Mouse (Mus musculus) adrenal gland, adult 8-10 months (tissue): Measurements from ENCODE around the gene Fntb. TPM values are rescaled to one million over a fixed set of nuclear protein-coding genes. Genes with fewer than 3 reads are reported as not detected.
"Not testable (repeated sequence)": the region's sequence is repeated elsewhere in the genome, so short reads cannot be mapped to it uniquely, and the experiment has no call there.

ENCODE experiments used
- DNase-seq: peaks from one replicate; pipeline ENCODE4 v3.0.0; 2022
- total RNA-seq, 4 experiments: library from RNA; stranded (reverse); gene quantifications; 2 replicates each; pipeline ENCODE4 v1.2.4; 2022

The Fntb gene
- total RNA-seq: 10 to 100 TPM; 14.4 to 18.8 (median 16.8) TPM

GRCm38 (mm10) chr12:76765354-76765851, at the start of gene Fntb, which contains the start of gene Churc1:
TSS of gene Fntb (plus strand) at chr12:76765589.
TSS of gene Churc1 (plus strand) at chr12:76765538.
- DNase-seq: peak; percentile 89

GRCm38 (mm10) chr12:76718384-76718783, 47.0 kb upstream of the Fntb start:
- no peak for DNase-seq

DNA sequence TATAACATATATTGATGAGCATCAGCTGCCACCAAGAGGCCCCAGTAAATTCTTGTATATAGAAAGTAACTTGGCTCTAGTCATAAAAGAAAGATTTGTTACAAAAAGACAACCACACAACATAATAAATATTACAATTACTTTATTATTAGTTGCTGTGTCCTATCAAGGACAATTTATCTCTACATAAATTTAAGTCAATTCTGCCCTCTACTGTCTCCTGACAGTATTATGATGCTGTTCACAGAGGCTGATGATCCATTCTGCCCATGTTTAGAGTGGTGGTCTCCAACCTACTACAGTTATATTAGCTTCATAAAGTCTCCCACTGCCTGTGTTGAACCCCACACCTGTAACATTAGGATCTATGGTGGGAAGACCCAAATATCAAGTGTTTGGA, 44.8 kb upstream of the Fntb start:
- DNase-seq: no peak

GRCm38 (mm10) chr12:76722026-76722425, 43.4 kb upstream of the Fntb start:
- no peak for DNase-seq

- no peak for DNase-seq
These were observed 37.4 kb upstream of the Fntb start for GRCm38 (mm10) chr12:76727955-76728354.

DNA sequence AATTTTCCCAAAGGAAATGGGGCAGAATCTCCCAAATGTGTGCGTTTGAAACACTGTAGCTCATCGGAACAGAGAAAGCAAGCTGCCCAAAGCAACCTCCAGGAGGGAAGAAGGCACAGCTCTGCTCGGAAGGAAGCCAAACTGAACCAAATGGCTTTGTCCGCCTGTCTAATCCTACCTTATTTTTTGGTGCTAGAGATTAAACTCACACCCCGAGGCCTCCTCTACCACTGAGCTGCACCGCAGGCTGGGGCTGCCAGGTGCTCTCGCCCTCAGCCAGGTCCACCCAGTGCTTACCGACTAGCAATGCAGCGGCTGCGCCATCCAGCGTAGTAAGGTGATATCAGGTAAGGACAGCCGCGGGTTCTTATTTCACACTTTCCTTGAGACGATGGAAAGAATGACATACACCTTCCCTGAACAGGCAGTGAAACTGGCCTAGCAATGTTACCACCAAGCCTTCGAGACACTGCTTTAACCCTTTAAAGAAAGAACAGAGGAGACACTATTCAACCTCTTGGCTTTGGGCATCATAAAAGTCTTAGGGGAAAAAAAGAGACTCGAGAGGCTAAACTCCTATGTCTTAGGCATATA, 14.4 kb upstream of the Fntb start:
- DNase-seq: no peak

GRCm38 (mm10) chr12:76752652-76753318, 12.6 kb upstream of the Fntb start:
- DNase-seq: no peak

DNA sequence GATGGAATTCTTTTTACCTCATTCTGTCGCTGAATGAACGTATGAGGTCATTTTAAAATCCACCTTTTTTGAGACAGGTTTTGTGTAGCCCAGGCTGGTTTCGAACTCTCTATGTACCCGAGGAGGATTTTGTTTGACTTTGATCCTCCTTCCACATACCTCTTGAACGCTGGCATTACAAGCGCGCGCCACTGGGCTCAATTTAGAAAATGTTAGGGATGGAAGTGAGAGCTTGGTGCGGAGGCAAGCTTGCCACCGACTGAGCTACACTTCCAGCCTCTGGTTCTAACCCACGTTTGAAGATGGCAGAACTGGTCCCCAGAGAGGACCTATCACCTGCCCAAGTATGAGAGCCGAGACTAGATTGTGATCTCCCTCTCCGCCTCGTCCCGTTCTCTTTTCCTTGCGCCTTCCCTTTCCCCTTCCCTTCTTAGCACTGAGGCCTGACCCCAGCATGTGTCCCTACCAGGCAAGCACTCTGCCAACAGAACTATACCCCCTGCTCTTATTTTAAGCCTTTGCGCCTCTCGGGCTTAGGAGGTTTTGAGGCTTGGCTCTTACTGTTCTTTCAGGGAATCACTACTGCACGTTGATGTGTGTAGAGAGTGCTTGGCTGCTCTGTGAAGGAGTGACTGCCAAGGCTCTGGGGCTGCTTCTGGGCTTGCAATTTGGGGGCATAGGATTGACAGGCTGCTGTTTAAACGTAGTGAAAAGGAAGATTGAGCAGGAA, 677 bp downstream of the Fntb start:
- DNase-seq: no peak

- DNase-seq: no peak
These were observed 5.6 kb downstream of the Fntb start for GRCm38 (mm10) chr12:76770841-76771500.

DNA sequence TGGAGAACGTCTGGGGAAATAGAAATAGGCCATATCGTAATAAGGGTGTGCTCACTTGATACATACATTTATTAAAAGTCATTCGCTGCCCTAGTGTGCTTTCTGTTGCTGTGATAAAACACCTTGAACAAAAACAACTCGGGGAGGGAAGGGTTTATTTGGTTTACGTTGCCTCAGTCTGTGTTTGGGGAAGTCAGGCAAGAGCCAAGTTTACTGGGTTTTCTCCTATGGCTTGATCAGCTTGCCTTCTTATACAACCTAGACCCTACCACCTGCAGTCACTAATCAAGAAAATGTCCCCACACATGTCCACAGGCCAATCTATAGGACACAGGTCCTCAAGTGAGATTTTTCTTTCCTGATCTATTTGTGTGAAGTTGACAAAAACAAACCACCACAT, 6.2 kb downstream of the Fntb start:
- no peak for DNase-seq

DNA sequence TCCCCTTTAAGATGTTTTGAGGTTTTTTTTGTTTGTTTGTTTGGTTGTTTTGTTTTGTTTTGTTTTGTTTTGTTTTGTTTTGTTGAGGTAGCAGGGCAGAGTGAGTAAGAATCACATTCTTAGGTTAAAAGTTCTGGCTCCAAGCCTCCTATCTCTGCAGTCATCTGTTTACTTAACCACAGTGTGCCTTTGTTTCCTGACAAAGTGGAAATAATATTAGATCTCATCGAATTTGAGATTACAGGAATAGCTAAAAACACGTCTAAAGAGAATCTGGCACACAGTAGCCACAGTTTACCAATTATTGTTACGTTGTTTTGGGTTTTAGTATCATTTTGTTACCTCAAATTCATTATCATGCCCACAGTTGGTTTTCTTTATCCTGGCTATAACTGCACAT, 9.3 kb downstream of the Fntb start:
- no peak for DNase-seq

- peak; percentile 50 for DNase-seq
These were observed 9.7 kb downstream of the Fntb start for GRCm38 (mm10) chr12:76775132-76775531.

DNA sequence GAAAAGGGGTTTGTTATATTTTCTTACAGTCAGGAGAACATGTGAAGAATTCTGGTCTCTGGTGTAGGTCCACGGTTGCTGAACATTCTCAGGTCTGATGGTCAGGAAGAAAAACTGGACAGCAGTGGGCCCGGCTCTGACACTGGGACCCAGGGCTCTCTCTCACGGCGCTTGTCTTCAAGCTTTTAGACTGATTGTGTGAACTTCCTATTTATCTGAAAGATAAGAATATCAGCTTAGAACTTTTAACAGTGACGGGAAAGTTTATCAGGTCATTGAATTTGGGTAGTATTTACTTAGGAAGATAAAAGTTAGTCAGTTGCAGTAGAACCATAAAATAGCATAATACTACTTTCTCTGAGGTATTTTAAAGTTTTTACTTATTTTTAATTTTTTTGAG, 11.5 kb downstream of the Fntb start:
- no peak for DNase-seq

DNA sequence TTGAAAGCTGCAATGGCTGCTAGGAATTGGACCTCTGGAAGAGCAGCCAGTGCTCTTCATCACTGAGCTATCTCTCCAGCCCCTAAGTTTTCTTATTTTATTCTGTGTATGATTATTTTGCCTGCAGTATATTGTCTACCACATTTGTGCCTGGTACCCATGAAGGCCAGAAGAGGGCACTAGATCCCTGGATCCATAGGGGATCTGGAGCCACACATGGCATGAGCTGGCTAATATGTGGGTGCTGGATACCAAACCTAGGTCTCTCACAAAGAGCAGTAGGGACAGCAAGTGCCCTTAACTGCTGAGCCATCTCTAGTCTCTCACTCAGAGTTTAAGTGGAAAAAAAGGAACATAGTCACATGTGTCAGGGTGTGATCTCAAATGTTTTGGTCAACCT, 12.5 kb downstream of the Fntb start:
- no peak for DNase-seq

DNA sequence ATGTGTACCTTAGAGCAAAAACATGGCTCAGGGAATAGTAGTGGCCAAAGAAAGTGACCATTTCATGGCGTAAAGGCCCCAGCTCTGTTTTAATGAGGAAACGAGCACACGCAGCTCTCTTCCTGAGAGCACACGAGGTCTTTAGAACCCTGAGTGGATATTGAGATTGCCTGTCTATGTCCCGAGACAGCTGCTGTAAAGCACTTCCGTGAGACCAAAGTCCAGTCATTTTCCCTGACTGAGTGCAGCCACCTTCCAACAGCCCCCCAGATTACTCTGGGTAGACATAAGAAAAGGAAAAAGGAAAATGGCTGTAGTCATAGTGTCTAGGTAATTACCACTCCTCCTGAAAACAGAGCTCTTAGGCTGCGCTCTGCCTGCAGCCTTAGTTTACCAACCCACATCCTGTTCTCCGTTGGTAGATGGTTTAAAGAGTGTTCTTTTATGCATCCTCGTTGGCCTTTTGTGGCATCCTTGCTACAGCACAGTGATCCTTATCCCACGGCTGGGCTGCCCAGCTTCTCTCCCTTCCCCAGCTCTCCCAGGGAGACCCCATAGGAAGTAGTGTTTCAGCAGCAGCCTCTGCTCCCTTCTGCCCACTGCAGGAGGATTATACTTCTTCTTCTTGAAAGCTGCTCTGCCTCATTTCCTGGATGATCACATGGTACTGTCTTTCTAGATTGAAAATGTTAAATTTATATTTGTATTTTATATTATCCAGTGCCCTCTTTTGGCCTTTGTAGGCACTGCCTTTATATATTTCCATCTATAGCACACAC, 13.1 kb downstream of the Fntb start:
- no peak for DNase-seq

GRCm38 (mm10) chr12:76779951-76780350, 14.6 kb downstream of the Fntb start:
- DNase-seq: no peak

DNA sequence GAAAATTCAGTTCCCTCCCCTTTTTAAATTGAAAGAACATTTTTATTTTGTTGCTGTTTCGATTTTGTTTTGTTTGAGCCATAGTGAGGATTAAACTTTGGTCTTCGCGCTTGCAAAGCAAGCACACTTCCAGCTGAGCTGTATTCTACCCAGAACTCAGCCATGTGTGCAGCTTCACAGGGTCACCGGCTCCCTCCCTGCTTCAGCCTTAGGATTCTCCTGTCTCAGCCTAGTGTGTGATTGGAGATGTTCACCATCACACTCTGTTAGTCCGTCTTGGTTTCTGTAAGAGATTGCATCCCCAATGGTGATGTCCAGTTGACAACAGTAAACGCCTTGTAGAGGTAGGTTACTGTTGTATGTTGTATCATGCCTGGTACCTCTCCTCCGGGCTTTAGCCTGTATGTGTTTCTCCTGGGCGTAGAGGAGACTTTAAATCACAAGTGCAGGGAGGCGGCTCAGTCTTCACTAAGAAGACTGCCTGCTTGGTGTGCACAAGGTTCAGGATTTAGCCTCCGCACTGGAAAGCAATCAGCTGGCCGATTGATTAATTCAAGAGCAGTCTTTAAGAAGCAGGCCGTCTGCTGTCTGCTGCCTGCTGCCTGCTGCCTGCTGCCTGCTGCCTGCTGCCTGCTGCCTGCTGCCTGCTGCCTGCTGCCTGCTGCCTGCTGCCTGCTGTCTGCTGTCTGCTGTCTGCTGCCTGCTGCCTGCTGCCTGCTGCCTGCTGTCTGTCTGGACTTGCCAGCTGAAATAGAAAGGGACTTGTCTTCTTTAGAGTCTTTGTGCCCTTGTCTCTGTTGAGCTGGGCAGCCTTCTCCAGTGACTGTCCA, 15.5 kb downstream of the Fntb start:
- DNase-seq: no peak

DNA sequence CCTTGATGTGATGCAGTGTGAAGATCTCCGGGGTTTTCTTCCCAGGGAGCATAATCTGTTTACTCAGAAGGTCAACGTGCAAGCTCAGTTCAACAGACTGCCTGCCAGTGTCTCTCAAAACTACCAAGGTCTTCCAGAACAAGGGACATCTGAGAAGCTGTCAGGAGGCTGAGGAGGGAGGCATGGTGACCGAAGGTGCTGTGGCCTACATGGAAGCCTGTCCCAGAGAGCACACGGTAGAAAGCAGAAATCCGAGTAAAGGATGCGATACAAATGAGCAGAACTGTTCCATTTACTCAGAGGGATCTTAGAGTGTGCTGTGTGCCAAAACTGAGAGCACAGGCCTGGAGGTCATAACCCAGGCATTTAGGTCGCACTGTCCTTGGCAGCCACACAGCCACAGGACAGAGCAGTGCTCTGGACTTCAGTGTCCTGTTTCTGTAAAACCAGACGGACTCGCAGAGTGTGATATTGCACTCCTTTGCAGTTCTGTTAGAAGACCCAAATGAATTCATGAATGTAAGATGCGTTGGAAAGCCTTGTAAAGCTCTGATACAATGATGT, 18.7 kb downstream of the Fntb start:
- DNase-seq: peak; percentile 37

DNA sequence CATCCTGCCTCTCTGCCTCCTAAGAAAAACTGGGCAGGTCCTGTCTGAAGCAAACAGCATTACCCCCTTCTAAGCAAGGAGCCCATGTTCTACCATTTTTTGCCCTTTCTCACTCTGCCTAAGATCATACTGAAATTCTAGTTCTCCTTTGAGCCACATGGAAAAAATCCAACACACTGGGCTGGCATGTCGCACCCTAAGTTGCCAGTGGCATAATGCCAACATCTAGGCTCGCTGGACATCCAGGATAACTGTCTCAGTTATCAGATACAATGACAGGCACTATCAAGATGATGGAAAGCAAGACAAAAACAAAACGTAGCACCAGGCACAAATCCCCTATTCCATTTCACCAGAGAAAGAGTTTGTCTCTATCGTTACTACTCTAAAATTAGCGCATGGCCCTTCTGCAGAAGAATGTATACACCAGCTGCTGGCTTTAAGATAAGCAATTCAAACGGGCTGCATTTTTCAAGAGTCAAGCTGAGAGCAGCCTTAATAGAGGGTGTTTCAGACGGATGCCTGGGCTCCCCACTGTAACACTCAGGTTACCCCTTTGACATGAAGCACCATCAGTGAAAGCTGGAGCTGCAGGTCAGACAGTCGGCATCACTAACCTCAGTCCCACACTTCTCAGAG, 25.2 kb downstream of the Fntb start:
- no peak for DNase-seq

DNA sequence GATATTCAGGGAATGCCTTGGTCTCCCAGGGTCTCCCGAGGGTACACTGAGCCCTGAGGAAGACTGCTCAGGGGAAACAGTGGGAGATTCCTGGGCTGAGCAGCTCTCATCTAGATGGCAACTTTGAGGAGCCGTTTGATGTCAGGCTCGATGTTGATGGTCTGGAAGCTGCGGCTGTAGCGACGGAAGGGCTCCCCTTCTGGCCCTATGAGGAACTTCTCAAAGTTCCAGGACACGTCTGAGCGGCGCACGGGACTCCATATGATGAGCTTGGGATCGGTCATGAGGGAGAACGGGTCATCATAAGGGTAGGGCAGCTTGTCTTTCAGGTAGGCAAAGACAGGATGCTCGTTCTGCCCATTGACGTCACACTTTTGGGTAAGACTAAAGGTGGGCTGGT, 27.2 kb downstream of the Fntb start:
- DNase-seq: not testable (repeated sequence)
